Mouse (Mus musculus) retina, postnatal 7 days (tissue): ENCODE data around the gene Ttf1.

Source experiments
- DNase-seq: peaks from one replicate; pipeline ENCODE4 v3.0.0-alpha.2; 2012; ENCODE audit warnings: low read depth, low spot score

The Ttf1 gene

DNA sequence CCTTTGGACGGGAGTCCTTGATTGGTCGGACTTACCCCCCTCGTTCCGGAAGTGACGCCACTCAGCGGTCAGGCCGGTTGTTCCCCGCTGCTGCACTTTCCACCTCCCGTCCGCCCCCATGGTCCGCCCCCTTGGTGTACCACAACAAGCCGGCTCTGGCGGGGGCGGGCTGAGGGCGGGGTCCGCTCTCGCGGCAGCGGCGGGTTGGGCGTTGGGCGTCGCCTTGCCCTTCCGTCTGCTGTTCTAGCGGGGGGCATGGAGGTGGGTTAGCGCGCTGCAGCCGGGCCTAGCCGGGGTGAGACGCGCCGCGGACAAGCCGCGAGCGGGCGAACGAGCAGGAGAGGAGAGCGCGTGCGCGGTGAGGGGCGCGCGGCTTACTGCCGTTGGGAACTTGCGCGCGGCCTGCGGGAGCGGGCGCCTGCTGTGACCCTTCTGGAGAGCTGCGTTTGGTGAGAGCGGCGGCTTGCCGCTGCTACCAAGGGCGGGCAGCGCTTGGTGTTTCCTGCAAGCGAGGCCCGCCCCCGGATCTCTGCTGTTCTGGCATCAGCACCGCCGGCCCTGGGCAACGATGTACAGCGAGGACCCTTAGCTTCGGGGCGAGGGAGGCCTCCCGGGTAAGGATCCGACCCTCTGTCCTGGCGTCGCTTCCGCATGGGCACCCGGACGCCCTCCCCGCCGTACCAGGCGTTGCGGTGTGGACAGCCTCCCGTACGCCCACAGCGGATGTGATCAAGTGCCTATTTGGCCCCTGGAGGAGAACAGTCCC, 65.1 kb downstream of the Ttf1 start:
- DNase-seq, result peak; percentile 97

- no peak for DNase-seq
Observed at GRCm38 (mm10) chr2:29130118-29130899, 70.2 kb downstream of the Ttf1 start.

- DNase-seq, result no peak
Observed at GRCm38 (mm10) chr2:29135161-29135560, 75.1 kb downstream of the Ttf1 start.
